Mouse (Mus musculus): ENCODE data around the gene Ptprk.

Ptprk gene

DNA sequence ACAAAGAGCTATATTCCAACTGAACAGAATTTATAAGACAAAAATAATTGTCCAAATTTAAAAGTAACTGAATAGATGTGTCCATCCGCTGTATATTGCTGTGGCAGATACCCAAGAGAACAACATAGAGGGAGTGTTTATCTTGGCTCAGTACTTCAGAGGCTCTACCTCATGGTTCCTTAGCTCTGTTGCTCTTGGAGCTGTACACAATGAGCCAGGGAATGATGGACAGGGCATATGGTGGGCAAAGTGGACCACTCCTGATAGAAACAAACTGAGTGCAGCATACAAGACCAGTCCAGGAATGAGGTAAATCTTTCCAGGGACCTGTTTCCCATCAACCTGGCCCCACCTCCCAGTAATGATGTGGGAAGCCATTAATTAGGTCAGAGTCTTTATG lies 468.1 kb downstream of the Ptprk start:
- DNase-seq (ENCODE audit: low spot score in 2 of 2): no peak

DNA sequence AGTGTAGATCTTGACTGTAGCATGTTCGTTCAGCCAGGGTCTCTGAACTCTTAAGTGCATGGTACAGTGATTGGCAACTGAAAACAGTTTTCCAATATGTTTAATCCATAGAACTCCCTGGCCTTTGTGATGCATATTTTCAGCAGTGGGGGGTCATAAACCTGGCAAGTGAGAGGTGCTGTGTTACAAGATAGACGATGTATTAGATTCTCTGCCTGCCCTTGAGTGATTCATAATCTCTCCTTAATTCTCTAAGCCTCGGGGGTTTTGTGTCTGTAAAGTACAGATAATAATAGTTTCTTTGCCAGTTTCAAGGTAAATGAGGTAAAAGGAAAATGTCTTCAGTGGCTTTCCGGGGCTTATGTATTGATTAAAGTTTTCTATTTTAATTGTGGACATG lies 475.9 kb downstream of the Ptprk start:
- DNase-seq (ENCODE audit: low spot score in 2 of 2): no peak

DNA sequence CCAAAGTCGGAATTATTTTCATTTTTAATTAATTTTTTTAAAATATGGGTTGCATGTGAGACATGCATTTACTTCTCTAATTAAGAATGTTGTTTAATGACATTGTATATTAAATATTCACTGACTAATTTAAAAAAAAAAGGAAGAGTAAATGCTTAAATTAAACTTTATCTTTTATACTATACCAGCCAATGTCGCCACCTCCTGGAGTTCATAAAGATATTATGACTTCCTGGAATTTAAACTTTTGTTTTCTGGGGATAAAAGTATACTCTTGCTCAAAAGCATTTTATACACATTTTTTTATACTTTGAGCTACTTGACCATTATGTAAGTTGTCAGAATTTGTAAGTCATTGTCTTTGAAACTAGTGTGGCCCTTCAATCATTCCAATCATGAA lies 477.4 kb downstream of the Ptprk start:
- DNase-seq (ENCODE audit: low spot score in 2 of 2): no peak

DNA sequence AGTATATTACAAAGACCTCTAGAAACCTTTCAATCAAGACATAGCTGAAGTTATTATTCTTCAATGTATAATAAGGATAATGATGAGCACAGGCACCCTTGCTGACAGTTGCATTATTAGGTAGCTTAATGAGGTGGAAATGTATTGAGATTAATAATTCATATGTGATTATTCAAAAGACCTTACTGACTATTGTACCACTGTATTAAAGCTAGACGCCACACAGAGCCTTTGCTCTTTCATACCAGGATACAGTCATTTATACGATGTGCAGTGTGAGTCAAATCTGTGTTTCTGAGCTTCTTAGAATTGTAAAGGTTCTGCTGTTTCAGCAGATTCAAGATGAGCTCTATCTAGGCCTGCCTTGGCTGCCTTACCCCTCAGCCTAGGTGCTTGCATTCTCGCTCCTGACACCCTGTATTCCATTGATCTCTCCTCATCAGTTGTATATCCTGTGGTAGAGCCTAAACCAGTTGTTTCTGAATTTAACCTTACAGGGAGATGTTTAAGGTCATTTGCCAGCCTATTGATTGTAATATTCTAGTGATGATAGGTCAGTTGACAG lies 489.6 kb downstream of the Ptprk start:
- DNase-seq (ENCODE audit: low spot score in 2 of 2): no peak

DNA sequence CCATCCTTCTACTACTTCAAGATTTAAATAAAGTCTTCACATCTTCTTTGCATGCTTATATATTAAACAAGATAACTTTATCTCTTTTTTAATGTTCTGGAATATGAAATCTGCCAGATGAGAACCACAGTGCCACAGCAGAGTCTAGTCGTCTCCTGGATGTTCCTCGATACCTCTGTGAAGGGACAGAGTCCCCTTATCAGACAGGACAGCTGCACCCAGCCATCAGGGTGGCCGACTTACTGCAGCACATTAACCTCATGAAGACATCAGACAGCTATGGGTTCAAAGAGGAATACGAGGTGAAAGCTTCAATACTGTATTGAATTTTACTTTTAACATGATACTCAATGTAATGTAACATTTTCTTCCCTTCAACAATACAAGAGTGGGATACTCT lies 491.8 kb downstream of the Ptprk start:
- DNase-seq (ENCODE audit: low spot score in 2 of 2): no peak

DNA sequence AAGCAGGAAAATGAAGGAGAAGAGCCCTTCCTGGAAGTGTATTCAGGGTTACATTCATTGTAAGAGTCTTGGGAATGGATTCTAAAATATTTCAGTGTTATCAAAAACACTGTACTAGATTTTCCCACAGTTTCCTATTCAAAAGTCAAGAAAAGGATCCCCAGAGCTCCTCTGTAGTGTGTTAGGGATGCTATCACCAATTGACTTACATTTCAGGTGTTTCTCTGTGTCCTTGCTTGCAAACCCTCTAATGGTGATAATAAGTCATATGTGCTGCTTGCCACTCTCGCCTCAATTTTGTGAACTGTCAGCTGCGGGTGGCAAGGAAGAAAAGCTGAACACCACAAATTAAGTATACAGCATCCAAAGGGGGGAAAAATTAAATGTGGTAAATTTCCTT lies 492.2 kb downstream of the Ptprk start:
- no peak for DNase-seq (ENCODE audit: low spot score in 2 of 2)

DNA sequence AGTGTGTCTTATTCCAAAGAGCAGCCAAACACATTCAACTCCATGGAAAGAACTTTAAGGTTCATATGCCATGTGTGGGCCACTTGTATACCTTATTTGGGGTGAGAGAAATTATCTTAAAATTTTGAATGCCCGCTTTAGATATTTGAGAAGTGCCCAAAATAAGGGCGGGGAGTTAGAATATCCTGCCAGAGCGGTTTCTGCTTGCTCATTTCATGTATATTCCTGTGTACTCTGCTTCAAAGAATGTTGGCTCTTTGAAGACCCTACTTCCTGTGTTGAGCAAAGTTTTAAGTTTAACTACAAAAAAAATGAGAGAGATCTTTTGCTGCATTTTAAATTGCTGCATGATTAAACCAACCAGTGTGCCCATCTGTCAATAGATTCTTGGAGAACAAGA lies 492.8 kb downstream of the Ptprk start:
- no peak for DNase-seq (ENCODE audit: low spot score in 2 of 2)

DNA sequence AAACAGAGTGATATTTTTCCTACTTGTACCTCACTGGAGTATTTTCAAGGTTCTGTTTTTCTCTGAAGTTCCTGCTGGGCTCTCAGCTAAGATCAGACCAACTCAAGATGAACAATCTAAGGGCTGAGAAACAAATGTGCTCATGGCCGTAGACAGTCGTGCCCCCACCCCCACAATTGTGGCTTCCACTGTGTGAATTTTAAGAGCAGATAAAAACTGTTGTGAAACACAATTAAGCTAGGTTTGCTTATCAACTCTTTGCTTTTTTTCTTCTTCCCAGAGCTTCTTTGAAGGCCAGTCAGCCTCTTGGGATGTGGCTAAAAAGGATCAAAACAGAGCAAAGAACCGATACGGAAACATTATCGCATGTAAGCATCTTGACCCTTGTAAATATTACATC lies 493.4 kb downstream of the Ptprk start:
- DNase-seq (ENCODE audit: low spot score in 2 of 2): no peak

DNA sequence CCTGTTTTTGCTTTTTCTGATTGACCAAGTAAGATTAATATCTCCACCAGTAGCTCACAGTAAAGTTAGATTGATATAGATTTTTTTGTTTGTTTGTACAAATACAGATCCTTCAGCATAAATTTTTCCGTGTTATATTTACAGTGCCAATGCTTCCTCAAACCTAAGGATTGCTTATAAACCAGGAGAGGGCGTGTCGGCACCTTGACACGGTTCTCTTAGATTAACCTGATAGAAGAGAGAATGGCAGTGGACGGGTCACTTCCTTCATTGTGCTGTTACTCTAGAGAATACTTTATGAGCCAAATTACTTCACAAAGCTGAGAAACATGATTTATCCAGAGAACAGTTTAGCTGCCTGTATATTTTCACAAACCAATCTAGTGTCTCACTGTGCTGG lies 505.0 kb downstream of the Ptprk start:
- DNase-seq (ENCODE audit: low spot score in 2 of 2): no peak

DNA sequence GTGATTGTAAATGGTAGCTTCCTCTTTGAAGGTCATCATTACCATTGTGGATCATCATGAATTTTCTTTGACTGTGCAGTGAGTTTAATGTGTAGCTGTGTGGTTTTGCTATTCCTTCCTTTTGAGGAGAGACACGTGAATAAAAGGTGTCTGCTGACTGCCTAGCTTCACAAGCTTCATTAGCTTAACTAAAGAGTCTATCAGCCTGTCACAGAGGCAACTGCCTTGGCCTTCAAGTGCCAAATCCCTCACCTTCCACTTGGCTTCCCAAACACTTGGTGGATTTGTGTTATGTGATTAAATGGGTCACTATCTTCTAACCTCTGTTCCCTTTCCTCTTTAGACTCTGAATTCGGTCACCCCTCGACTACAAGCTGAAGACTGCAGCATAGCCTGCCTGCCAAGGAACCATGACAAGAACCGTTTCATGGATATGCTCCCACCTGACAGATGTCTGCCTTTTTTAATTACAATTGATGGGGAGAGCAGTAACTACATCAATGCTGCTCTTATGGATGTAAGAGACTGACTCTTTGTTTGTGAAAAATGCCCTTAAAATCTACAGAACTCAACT lies 512.0 kb downstream of the Ptprk start:
- no peak for DNase-seq (ENCODE audit: low spot score in 2 of 2)

DNA sequence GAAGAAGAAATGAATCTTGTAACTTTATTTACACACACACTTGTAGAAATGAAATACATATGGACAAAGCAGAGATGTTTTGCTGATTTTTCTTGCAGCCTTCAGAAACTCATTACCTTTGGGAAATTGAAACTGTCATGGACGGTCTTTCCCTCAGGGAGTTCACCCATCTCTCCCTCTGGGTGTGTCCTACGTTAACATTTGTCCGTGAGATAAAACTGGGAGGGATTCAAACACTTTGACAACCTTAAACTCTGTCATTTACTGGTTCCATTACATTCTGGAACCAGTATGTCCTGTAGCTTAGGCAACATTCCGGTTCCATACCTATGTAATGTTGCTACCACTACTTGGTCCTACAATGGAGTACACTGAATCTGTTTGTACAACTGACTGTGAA lies 513.8 kb downstream of the Ptprk start:
- DNase-seq (ENCODE audit: low spot score in 2 of 2): no peak

DNA sequence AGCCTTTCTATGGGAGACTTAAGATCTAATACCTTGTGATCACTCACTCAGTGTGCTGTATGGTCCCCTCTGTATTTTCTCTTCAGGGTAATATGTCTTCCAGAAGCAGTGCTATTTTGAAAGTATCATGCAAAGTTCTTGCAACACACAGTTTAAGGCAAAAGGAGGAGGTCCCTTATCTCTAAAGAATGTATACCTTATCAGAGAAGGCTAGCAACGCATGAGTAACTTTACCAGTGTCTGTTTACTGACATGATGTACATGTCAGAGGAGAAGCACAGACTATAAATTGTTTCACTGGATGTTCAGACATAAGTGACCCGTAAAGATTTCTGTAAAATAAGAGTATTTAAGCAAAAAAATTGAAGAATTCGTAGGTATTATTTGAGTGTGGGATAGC lies 516.2 kb downstream of the Ptprk start:
- DNase-seq (ENCODE audit: low spot score in 2 of 2): no peak

DNA sequence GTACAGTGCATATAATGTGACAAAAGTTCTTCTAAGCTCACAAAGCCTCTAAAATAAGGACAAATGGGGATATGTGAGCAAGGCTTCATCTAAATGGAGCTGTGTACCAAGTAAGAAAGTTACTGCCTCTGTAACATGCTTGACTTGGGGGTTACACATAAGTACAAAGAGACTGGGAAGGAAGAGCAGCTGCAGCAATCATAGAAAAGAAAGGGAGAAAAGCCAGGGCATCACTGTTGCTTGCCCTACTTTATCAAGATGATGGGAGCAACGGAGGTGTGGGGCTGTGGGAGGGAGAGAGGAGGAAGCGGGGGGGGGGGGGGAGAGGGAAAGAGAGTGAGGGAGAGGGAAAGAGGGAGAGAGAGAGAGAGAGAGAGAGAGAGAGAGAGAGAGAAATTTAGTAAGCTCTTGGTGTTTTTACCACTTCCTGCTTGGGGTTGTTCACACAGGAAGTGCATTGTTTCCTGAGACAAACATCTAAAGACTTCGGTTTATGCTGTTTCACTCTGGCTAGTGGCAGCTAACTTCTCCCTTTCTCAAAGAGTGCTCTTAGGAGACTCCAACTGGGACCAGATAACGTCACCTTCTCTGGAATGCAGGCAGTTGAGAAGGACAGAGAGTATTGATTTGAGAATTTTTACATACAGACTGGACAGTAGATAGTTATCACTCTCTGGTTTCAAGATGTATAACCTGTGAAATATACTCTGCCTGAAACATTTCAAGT lies 519.1 kb downstream of the Ptprk start:
- no peak for DNase-seq (ENCODE audit: low spot score in 2 of 2)

DNA sequence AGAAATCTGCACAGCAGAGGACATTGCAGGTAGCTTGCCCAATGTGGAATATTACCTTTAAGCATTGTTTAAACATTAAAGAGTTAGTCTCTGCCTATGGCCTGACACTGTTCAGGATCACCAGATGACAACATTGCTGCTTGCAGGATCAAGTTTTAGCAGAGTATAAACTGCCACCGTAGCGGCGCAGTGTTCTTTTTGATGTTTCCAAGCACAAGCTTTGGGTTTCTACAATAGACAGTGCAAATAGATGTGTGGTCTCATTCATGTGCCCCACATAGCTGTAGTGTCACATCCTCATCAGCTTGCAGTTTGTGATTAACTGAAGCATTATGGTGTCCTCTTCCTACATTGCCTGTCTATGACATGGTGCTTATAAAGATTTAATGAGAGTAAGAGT lies 522.3 kb downstream of the Ptprk start:
- no peak for DNase-seq (ENCODE audit: low spot score in 2 of 2)

DNA sequence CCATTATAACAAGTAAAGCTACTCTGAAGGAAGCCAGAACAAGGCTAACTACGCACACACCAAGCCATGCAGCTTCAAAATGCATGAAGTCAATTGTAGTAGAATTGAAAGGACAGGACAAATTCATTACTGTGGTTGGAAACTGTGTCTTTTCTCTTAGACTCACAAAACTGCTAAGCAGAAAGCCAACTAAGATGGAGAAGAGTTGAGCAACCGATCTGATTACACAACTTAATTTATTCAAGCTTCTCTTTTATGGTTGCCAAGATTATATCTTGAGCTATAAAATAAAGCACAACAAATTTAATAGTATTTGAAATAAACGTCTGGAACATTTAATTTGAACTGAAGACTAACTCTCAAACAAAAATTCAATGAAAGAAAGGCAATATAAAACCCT lies 534.5 kb downstream of the Ptprk start:
- DNase-seq (ENCODE audit: low spot score in 2 of 2): no peak

DNA sequence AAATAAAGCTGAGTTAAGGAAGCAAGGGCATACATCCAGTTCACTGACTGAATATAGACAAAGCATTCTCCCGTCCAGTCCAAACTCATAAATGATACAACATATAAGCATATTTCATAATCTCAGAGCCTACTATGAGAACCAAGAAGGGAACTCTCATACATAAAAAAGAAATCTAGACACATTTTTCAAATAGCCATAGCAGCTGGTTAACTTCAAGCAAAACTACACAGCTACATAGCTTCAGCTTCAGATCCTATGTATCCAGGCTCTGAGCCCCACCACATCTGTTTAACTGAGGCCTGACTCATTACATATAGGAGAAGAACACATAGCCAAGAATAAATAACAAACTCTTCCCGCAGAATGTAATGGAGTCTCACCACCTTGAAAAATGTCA lies 539.8 kb downstream of the Ptprk start:
- no peak for DNase-seq (ENCODE audit: low spot score in 2 of 2)

DNA sequence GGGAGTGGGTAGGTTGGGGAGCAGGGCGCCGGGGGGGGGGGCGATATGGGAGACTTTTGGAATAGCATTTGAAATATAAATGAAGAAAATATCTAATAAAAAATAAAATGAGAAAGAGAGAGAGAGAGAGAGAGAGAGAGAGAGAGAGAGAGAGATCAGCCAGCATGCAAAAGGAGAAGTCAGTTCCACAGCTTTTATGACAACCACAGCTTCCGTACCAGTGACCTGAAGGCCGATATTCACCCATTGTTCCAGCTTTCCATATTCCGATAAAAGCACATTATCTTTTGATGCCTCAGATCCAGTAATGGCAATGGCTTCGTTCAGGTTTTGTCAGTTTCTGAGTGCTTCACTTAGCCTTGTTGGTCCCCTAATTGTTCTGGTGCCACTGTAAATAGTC lies 542.6 kb downstream of the Ptprk start:
- no peak for DNase-seq (ENCODE audit: low spot score in 2 of 2)

DNA sequence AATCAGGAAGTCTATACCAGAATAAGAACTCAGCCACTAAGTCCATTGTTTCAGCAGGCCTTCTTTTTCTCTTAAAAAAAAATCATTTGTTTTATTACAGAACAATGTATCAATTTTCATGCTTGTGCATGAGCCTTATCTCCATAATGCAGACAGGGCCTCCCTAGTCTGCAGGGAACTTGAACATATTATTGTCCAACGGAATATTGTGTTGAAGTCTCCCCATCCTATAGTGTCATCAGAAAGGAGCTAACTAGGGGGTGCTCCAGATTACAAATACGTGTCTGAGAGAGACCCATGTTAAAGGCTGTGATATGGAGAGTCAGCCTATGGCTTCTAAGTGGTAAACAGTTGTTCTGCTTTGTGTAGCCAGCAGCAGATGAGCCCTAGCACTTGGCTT lies 543.4 kb downstream of the Ptprk start:
- DNase-seq (ENCODE audit: low spot score in 2 of 2): no peak

DNA sequence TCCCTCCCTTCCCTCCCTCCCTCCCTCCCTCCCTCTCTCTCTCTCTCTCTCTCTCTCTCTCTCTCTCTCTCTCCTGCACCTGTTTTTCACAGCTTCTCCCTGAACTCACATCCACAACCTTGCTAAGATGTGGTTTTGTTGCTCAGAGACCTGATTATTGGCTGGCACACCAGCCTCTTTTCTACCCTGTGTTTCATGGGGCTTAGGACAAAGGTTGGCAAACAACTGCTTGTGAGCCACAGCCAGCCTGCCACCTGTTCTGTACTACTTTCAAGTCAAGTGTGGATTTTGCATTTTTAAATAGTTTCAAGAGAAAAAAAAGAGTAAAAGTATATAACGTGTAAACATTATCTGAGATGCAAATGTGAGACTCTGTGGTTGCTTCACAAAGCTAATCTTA lies 544.8 kb downstream of the Ptprk start:
- no peak for DNase-seq (ENCODE audit: low spot score in 2 of 2)

DNA sequence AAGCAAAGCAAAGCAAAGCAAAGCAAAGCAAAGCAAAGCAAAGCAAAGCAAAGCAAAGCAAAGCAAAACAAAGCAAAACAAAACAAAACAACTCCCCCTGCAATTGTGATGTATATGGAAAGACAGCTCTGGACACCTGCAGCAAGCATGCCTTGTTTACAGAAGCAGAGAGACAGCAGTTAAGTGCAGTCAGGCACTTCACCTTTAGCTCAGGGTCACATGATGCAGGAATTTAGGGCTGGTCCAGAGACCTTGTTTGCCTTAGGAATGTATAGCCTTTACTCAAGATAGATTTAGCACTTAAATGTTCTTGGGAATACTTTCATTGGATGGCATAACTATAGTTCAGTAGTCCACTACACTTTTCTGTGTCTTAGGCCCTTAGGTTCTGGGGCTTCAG lies 561.5 kb downstream of the Ptprk start:
- DNase-seq (ENCODE audit: low spot score in 2 of 2): no peak

DNA sequence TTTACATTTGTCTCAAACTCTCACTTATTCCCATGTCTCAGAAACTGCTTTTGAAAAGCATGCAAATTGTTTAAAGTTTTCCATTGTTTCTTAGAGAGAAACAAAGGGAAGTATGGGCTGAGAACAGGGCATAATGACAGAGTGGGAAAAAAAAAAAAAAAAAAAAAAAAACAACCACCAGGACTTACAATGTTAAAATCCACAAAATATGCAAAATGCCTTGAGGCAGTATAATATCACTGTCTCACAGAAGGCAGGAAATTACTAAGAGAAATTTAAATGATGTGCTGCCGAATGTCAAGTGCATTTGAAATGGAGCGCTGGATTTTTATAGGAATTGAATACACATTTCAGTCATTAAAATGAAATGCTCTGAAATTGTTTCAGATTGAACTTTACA lies 567.3 kb downstream of the Ptprk start:
- DNase-seq (ENCODE audit: low spot score in 2 of 2): no peak
